Mouse (Mus musculus): Measurements from ENCODE around the gene Ins2. TPM values are rescaled to one million over a fixed set of nuclear protein-coding genes. Genes with fewer than 3 reads are reported as not detected.

Ins2 gene
- polyA plus RNA-seq, 1 experiment: not detected

DNA sequence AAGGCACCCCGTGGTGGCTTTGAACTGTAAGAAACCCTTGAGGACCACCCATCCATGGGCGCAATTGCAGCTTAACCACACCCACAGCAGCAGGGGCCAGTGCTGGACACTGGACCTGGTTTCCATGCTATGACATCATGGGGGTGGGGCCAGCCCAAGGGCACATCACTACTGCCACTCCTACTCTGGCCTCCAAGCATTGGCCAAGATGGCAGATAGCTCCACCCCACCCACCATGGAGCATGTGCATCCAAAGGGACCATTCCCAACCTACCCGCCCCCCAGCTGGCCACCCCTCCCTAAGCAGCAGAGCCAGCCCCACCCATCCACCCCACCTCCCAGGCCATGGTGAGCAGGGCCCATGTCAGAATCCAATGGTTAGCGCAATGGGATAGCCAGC, 87.1 kb downstream of the Ins2 start:
- Histone ChIP-seq H3K4me3 (ENCODE audit: insufficient read depth, poor library complexity, severe bottlenecking) (no peak overlapping the region), H3ac (ENCODE audit: control insufficient read depth, insufficient read length, low read depth) (no peak overlapping the region), H3K36me3 (ENCODE audit: control insufficient read depth, insufficient read depth) (no peaks in the 10 kb centered on the region), H3K79me3 (ENCODE audit: low read depth) (no peaks in the 10 kb centered on the region), H3K79me2 (ENCODE audit: control insufficient read depth, insufficient read depth) (no peaks in the 10 kb centered on the region), H3K27me3 (ENCODE audit: control insufficient read depth, insufficient read depth, insufficient read length) (peaks cover 12% of the 10 kb centered on the region)
- TF ChIP-seq USF1 (IDR thresholded peaks at IDR 0.05; ENCODE audit: low read depth) (no peak), CTCF (IDR thresholded peaks at IDR 0.05; ENCODE audit: control insufficient read depth, insufficient read depth, insufficient read length) (no peak), FOSL1 (IDR thresholded peaks at IDR 0.05; ENCODE audit: insufficient read depth, low read length, poor library complexity, severe bottlenecking) (no peak), CEBPB (IDR thresholded peaks at IDR 0.05; ENCODE audit: low read depth) (no peak), MYOG (IDR thresholded peaks at IDR 0.05; ENCODE audit: control insufficient read depth, extremely low read depth, insufficient read length) (no peak), MAX (IDR thresholded peaks at IDR 0.05) (no peak), MYOD1 (IDR thresholded peaks at IDR 0.05; ENCODE audit: control insufficient read depth, insufficient read length, low read depth) (no peak)

DNA sequence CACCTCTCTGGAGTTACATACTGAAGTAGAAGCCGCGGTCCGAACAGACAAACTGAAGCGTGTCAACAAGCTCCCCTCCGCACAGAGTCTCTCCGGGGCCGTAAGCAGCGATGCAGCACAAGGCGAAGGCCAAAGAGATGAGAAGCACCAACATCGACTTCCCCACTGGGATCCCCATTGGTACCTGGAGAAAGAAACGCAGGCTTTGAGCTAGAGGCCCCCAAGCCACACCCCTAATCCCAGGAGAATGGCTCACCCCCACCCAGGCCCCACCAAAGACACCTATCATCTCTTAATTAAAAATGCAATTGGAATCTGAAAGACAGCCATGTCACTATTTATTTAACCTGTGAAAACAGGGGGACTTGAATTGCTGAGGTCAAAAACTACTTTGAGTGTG, 87.5 kb downstream of the Ins2 start:
- TF ChIP-seq CEBPB (IDR thresholded peaks at IDR 0.05; ENCODE audit: low read depth): no peak
- no peak for TF ChIP-seq CTCF (IDR thresholded peaks at IDR 0.05; ENCODE audit: control insufficient read depth, insufficient read depth, insufficient read length)
- TF ChIP-seq MYOG (IDR thresholded peaks at IDR 0.05; ENCODE audit: control insufficient read depth, extremely low read depth, insufficient read length): no peak
- no peak for TF ChIP-seq MAX (IDR thresholded peaks at IDR 0.05)
- TF ChIP-seq MYOD1 (IDR thresholded peaks at IDR 0.05; ENCODE audit: control insufficient read depth, insufficient read length, low read depth): no peak
- TF ChIP-seq FOSL1 (IDR thresholded peaks at IDR 0.05; ENCODE audit: insufficient read depth, low read length, poor library complexity, severe bottlenecking): no peak
- TF ChIP-seq USF1 (IDR thresholded peaks at IDR 0.05; ENCODE audit: low read depth): no peak
- Histone ChIP-seq H3K4me3 (ENCODE audit: insufficient read depth, poor library complexity, severe bottlenecking) (no peak overlapping the region), H3K79me2 (ENCODE audit: control insufficient read depth, insufficient read depth) (no peaks in the 10 kb centered on the region), H3K79me3 (ENCODE audit: low read depth) (no peaks in the 10 kb centered on the region), H3K36me3 (ENCODE audit: control insufficient read depth, insufficient read depth) (no peaks in the 10 kb centered on the region), H3ac (ENCODE audit: control insufficient read depth, insufficient read length, low read depth) (no peak overlapping the region), H3K27me3 (ENCODE audit: control insufficient read depth, insufficient read depth, insufficient read length) (peaks cover 8% of the 10 kb centered on the region)

DNA sequence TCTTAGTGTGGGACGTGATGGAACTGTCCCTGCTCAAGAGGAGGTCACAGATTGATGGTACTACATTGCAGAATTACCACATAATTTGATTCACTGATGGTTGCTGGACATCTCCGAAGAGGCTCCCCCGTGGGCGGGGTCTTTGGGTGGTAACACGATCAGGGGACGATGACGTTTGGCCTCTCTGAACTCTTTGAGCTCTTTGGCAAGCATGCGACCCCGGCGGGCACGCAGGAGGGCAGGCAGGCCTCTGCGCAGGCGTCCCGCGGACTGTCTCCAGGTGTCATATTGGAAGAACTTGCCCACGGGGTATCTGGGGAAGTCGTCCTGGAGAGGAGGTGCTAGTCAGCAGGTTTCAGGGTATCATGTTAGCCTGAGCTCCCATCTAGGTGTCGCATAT, 89.5 kb downstream of the Ins2 start:
- Histone ChIP-seq H3K4me3 (ENCODE audit: insufficient read depth, poor library complexity, severe bottlenecking) (no peak overlapping the region), H3ac (ENCODE audit: control insufficient read depth, insufficient read length, low read depth) (no peak overlapping the region), H3K79me3 (ENCODE audit: low read depth) (no peaks in the 10 kb centered on the region), H3K79me2 (ENCODE audit: control insufficient read depth, insufficient read depth) (no peaks in the 10 kb centered on the region), H3K27me3 (ENCODE audit: control insufficient read depth, insufficient read depth, insufficient read length) (peaks cover 2% of the 10 kb centered on the region), H3K36me3 (ENCODE audit: control insufficient read depth, insufficient read depth) (no peaks in the 10 kb centered on the region)
- no peak for TF ChIP-seq CEBPB (IDR thresholded peaks at IDR 0.05; ENCODE audit: low read depth)
- no peak for TF ChIP-seq MYOD1 (IDR thresholded peaks at IDR 0.05; ENCODE audit: control insufficient read depth, insufficient read length, low read depth)
- TF ChIP-seq FOSL1 (IDR thresholded peaks at IDR 0.05; ENCODE audit: insufficient read depth, low read length, poor library complexity, severe bottlenecking): no peak
- no peak for TF ChIP-seq CTCF (IDR thresholded peaks at IDR 0.05; ENCODE audit: control insufficient read depth, insufficient read depth, insufficient read length)
- TF ChIP-seq MAX (IDR thresholded peaks at IDR 0.05): no peak
- no peak for TF ChIP-seq USF1 (IDR thresholded peaks at IDR 0.05; ENCODE audit: low read depth)
- TF ChIP-seq MYOG (IDR thresholded peaks at IDR 0.05; ENCODE audit: control insufficient read depth, extremely low read depth, insufficient read length): no peak

DNA sequence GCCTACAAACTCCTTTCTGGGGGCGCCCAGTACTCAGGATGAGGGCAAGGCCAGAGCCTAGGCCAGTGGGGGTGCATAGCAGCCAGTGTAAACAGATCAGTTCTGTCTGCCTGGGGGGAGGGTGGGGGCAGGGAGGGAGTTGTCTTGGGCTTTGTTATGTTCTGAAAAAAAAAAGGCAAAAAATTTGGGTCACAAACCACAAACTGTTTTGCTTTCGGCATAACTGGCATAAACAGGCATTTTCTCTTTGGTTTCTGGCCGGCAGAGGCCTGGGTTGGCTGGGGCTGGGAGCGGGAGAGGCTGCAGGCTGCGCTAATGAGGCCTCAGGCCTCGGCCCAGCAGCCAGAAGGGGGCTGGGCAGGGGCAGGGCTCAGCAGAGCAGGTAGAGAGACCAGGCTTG, 96.5 kb downstream of the Ins2 start:
- Histone ChIP-seq H3K79me2 (ENCODE audit: control insufficient read depth, insufficient read depth) (no peaks in the 10 kb centered on the region), H3K27me3 (ENCODE audit: control insufficient read depth, insufficient read depth, insufficient read length) (no peaks in the 10 kb centered on the region), H3K79me3 (ENCODE audit: low read depth) (no peaks in the 10 kb centered on the region), H3ac (ENCODE audit: control insufficient read depth, insufficient read length, low read depth) (no peak overlapping the region), H3K36me3 (ENCODE audit: control insufficient read depth, insufficient read depth) (no peaks in the 10 kb centered on the region), H3K4me3 (ENCODE audit: insufficient read depth, poor library complexity, severe bottlenecking) (no peak overlapping the region)
- TF ChIP-seq CTCF (IDR thresholded peaks at IDR 0.05; ENCODE audit: control insufficient read depth, insufficient read depth, insufficient read length) (no peak), MYOG (IDR thresholded peaks at IDR 0.05; ENCODE audit: control insufficient read depth, extremely low read depth, insufficient read length) (no peak), FOSL1 (IDR thresholded peaks at IDR 0.05; ENCODE audit: insufficient read depth, low read length, poor library complexity, severe bottlenecking) (no peak), CEBPB (IDR thresholded peaks at IDR 0.05; ENCODE audit: low read depth) (no peak), MAX (IDR thresholded peaks at IDR 0.05) (no peak), MYOD1 (IDR thresholded peaks at IDR 0.05; ENCODE audit: control insufficient read depth, insufficient read length, low read depth) (no peak), USF1 (IDR thresholded peaks at IDR 0.05; ENCODE audit: low read depth) (no peak)

DNA sequence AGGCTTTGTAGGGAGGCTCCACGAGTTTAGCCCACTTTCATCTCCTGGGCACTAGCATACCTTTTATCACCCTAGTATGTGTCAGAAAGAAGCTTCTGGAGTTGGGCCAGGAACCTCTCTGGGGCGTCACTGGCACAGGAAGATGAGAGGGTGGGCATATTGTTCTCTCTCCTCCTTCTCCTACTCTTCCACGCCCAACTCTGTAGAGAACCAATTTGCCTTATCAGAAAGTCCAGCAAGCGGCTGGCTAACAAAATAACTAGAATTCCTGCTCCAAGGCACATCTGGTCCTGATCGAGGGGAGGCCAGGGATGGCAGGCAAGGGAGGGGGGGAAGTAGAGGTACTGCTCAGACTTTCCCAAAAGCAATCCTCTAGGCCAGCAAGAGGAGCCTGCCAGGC, 98.1 kb downstream of the Ins2 start:
- no peak overlapping the region for H3ac ChIP-seq (ENCODE audit: control insufficient read depth, insufficient read length, low read depth)
- H3K79me3 ChIP-seq (ENCODE audit: low read depth): no peaks in the 10 kb centered on the region
- no peaks in the 10 kb centered on the region for H3K27me3 ChIP-seq (ENCODE audit: control insufficient read depth, insufficient read depth, insufficient read length)
- no peaks in the 10 kb centered on the region for H3K36me3 ChIP-seq (ENCODE audit: control insufficient read depth, insufficient read depth)
- TF ChIP-seq CEBPB (IDR thresholded peaks at IDR 0.05; ENCODE audit: low read depth): no peak
- no peak for TF ChIP-seq USF1 (IDR thresholded peaks at IDR 0.05; ENCODE audit: low read depth)
- no peak for TF ChIP-seq FOSL1 (IDR thresholded peaks at IDR 0.05; ENCODE audit: insufficient read depth, low read length, poor library complexity, severe bottlenecking)
- no peak for TF ChIP-seq MYOG (IDR thresholded peaks at IDR 0.05; ENCODE audit: control insufficient read depth, extremely low read depth, insufficient read length)
- no peak for TF ChIP-seq MYOD1 (IDR thresholded peaks at IDR 0.05; ENCODE audit: control insufficient read depth, insufficient read length, low read depth)
- TF ChIP-seq MAX (IDR thresholded peaks at IDR 0.05): no peak
- no peak for TF ChIP-seq CTCF (IDR thresholded peaks at IDR 0.05; ENCODE audit: control insufficient read depth, insufficient read depth, insufficient read length)
- no peaks in the 10 kb centered on the region for H3K79me2 ChIP-seq (ENCODE audit: control insufficient read depth, insufficient read depth)
- H3K4me3 ChIP-seq (ENCODE audit: insufficient read depth, poor library complexity, severe bottlenecking): no peak overlapping the region

DNA sequence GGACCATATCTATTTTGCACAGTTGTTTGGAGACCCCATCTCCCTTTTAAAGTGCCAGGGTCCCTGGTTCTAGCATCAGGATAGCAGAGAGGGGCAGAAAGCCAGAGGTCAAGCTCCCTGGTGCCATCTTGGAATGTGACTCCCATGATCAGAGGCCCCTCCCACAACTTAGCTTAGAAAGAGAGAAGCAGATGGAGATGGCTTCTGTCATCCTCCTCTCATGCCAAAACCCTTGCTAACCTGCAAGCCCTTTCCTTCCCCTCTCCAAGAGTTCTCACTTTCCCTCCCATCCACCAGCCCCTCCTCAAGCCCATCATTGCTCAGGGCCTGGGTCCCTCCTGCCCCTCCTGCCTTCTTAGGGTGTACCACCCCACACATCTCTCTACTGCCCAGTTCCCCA, 107.0 kb downstream of the Ins2 start:
- no peak overlapping the region for H3ac ChIP-seq (ENCODE audit: control insufficient read depth, insufficient read length, low read depth)
- peaks cover 11% of the 10 kb centered on the region for H3K27me3 ChIP-seq (ENCODE audit: control insufficient read depth, insufficient read depth, insufficient read length)
- no peaks in the 10 kb centered on the region for H3K79me2 ChIP-seq (ENCODE audit: control insufficient read depth, insufficient read depth)
- TF ChIP-seq CEBPB (IDR thresholded peaks at IDR 0.05; ENCODE audit: low read depth) (no peak), USF1 (IDR thresholded peaks at IDR 0.05; ENCODE audit: low read depth) (no peak)
- no peak overlapping the region for H3K4me3 ChIP-seq (ENCODE audit: insufficient read depth, poor library complexity, severe bottlenecking)
- no peaks in the 10 kb centered on the region for H3K79me3 ChIP-seq (ENCODE audit: low read depth)
- no peaks in the 10 kb centered on the region for H3K36me3 ChIP-seq (ENCODE audit: control insufficient read depth, insufficient read depth)

All from C2C12 (cell line).